ENCODE assay signal across 9 mouse cellular contexts in genomic region chr2:166353447-166354111, GRCm38 (mm10).
DNase-seq lines count a peak whose midpoint lies in the region; ATAC-seq and TF ChIP-seq lines count a peak whose summit lies in the region.
"Had no signal": no experiment of that assay in that cellular context is flagged by ENCODE, and none has a peak within 500 bp of the region (broad histone marks: within the 10 kb centered on the region; RNA-seq: fewer than 3 reads in every experiment).

No protein-coding gene starts in this region.

- peak; percentile 62 for DNase-seq in NIH3T3 (ENCODE audit: low read depth)
- peak; percentile 43 for DNase-seq in heart, postnatal 0 days (ENCODE audit: low spot score)
- DNase-seq in kidney, postnatal 25 days: peak; percentile 43 to 78
- no peak for DNase-seq in cerebellum, adult 8-10 months
- DNase-seq in spleen, adult 18-20 months: no peak
- DNase-seq in frontal cortex, postnatal 36 days (ENCODE audit: low spot score in 2 of 2): no peak

- H3K9ac ChIP-seq in heart, postnatal 0 days (replicated peaks; ENCODE audit: low read depth, low read length): no peak overlapping the region
- no peak overlapping the region for H3K9ac ChIP-seq in neural tube, embryonic 15.5 days (replicated peaks)
- H3K9ac ChIP-seq: heart, embryonic 15.5 days had no signal

- H3K4me2 ChIP-seq in heart, postnatal 0 days (ENCODE audit: low read depth, low read length): no peak overlapping the region
- H3K4me2 ChIP-seq in neural tube, embryonic 15.5 days: no peak overlapping the region
- H3K4me2 ChIP-seq: heart, embryonic 15.5 days had no signal

- no peak overlapping the region for H3K27ac ChIP-seq in heart, postnatal 0 days (ENCODE audit: low read depth)
- H3K27ac ChIP-seq in neural tube, embryonic 15.5 days (replicated peaks): no peak overlapping the region
- H3K27ac ChIP-seq: heart, embryonic 15.5 days had no signal

- no peaks in the 10 kb centered on the region for H3K27me3 ChIP-seq in heart, postnatal 0 days (ENCODE audit: control insufficient read depth, insufficient read depth, low read length)
- H3K27me3 ChIP-seq in neural tube, embryonic 15.5 days (replicated peaks): 0 out of 2 replicates have a peak, but pooled peaks cover 6% of the 10 kb centered on the region
- H3K27me3 ChIP-seq: heart, embryonic 15.5 days had no signal

- H3K9me3 ChIP-seq in heart, postnatal 0 days (replicated peaks; ENCODE audit: control insufficient read depth, low read length): no peaks in the 10 kb centered on the region
- H3K9me3 ChIP-seq in neural tube, embryonic 15.5 days (replicated peaks): no peaks in the 10 kb centered on the region
- H3K9me3 ChIP-seq: heart, embryonic 15.5 days had no signal

- peaks cover 15% of the 10 kb centered on the region for H3K4me1 ChIP-seq in heart, postnatal 0 days (ENCODE audit: control insufficient read depth, insufficient read depth)
- H3K4me1 ChIP-seq in neural tube, embryonic 15.5 days: peaks cover 28% of the 10 kb centered on the region

- H3K36me3 ChIP-seq in heart, postnatal 0 days (replicated peaks; ENCODE audit: control insufficient read depth, insufficient read depth, low read length): no peaks in the 10 kb centered on the region
- no peaks in the 10 kb centered on the region for H3K36me3 ChIP-seq in neural tube, embryonic 15.5 days
- H3K36me3 ChIP-seq: heart, embryonic 15.5 days had no signal

- WGBS in heart, postnatal 0 days: 63% methylated on average over 12 of the region's 12 CpGs
- WGBS in neural tube, embryonic 15.5 days: 36% methylated on average over 12 of the region's 12 CpGs

- TF ChIP-seq CTCF in heart, postnatal 0 days (IDR thresholded peaks at IDR 0.05; ENCODE audit: low read depth): no peak

- no peak for TF ChIP-seq EP300 in heart, postnatal 0 days (IDR thresholded peaks at IDR 0.05; ENCODE audit: low read depth)

- H3K4me3 ChIP-seq in heart, postnatal 0 days (ENCODE audit: low read depth, low read length): no peak overlapping the region
- no peak overlapping the region for H3K4me3 ChIP-seq in neural tube, embryonic 15.5 days (replicated peaks)
- H3K4me3 ChIP-seq: heart, embryonic 15.5 days had no signal

- ATAC-seq in common myeloid progenitor, adult 5-6 weeks (replicated peaks; ENCODE audit: low read depth, poor library complexity, severe bottlenecking): peak; percentile 36
- peak; percentile 40; the same call in 1 of the 2 replicates for ATAC-seq in heart, postnatal 0 days (ENCODE audit: insufficient read depth, low read depth)
- ATAC-seq in neural tube, embryonic 15.5 days (ENCODE audit: low FRiP score): peak; percentile 52; the same call in 1 of the 2 replicates

Comparison
In these comparisons a context has a peak if more than half of its experiments do, and no peak if none do; other contexts are left out.
1. DNase-seq: peak in NIH3T3 (single experiment), heart, postnatal 0 days (single experiment) and kidney, postnatal 25 days (2 of 2); none in cerebellum, adult 8-10 months (single experiment), spleen, adult 18-20 months (0 of 2) and frontal cortex, postnatal 36 days (0 of 2).
2. Peak in every context shown above with its lines, with median percentiles within 50 percentile points of each other: ATAC-seq.